Mouse (Mus musculus) stomach, postnatal 0 days (tissue): ENCODE measurements around the gene Ccdc8.

Experiments used
- CTCF ChIP-seq: IDR thresholded peaks from 2 replicates; pipeline ENCODE4 v1.5.1; 2016; ENCODE audit warnings: antibody characterized with exemption, low read depth, mild to moderate bottlenecking, moderate library complexity
- EP300 ChIP-seq: optimal IDR thresholded peaks from 2 replicates; pipeline ENCODE3; 2016; ENCODE audit warnings: antibody characterized with exemption

- no peak for TF ChIP-seq CTCF
- no peak for TF ChIP-seq EP300
Observed at GRCm38 (mm10) chr7:17024814-17025504, 32.5 kb downstream of the Ccdc8 start.
